Comparison of ENCODE assay signal across 8 mouse cellular contexts in genomic region chr17:69969816-69970750, GRCm38 (mm10). TPM values are rescaled to one million over a fixed set of nuclear protein-coding genes. Genes with fewer than 3 reads are reported as not detected.
DNase-seq lines count a peak whose midpoint lies in the region; ATAC-seq and TF ChIP-seq lines count a peak whose summit lies in the region.

No protein-coding gene starts in this region.

- no peak overlapping the region for H3K27ac ChIP-seq in lung, embryonic 16.5 days (ENCODE audit: low read length)
- H3K27ac ChIP-seq in cerebellum, adult 2 months (ENCODE audit: insufficient read depth, low read length): peak overlapping the region; percentile 97
- peak overlapping the region; percentile 95 for H3K27ac ChIP-seq in forebrain, postnatal 0 days (ENCODE audit: low read depth, low read length)
- H3K27ac ChIP-seq in neural tube, embryonic 14.5 days (ENCODE audit: low read depth, low read length): peak overlapping the region; percentile 86

- H3K4me1 ChIP-seq in lung, embryonic 16.5 days (replicated peaks; ENCODE audit: control insufficient read depth, insufficient read depth, low read length): peaks cover 7% of the 10 kb centered on the region
- H3K4me1 ChIP-seq in cerebellum, adult 2 months (ENCODE audit: control insufficient read depth, insufficient read depth, low read length): peaks cover 13% of the 10 kb centered on the region
- H3K4me1 ChIP-seq in forebrain, postnatal 0 days (ENCODE audit: insufficient read depth): no peaks in the 10 kb centered on the region
- no peaks in the 10 kb centered on the region for H3K4me1 ChIP-seq in neural tube, embryonic 14.5 days (ENCODE audit: control insufficient read depth, insufficient read depth, low read length)

- intact Hi-C loops in left cerebral cortex, postnatal 36 days (cut with DNase I): loop anchor here (5.0 to 10.0 kb wide), 4 partner anchors 198 to 375 kb away; no protein-coding TSS in a partner anchor

- DNase-seq in lung, postnatal 14 days: no peak
- peak; percentile 60 to 67 for DNase-seq in cerebellum, adult 2 months
- DNase-seq in forebrain, postnatal 0 days: peak; percentile 66
- DNase-seq in left cerebral cortex, postnatal 36 days (ENCODE audit: low spot score in 2 of 2): peak; percentile 43 to 46
- no peak for DNase-seq in spleen, adult 18-20 months
- no peak for DNase-seq in spleen, postnatal 14 days (ENCODE audit: low spot score in 2 of 2)

- H3K27me3 ChIP-seq in lung, embryonic 16.5 days (ENCODE audit: control insufficient read depth, insufficient read depth, low read depth, low read length): peaks cover 29% of the 10 kb centered on the region
- H3K27me3 ChIP-seq in cerebellum, adult 2 months (ENCODE audit: control insufficient read depth, insufficient read depth, low read length): no peaks in the 10 kb centered on the region
- H3K27me3 ChIP-seq in forebrain, postnatal 0 days (ENCODE audit: insufficient read depth, low read length): no peaks in the 10 kb centered on the region
- H3K27me3 ChIP-seq in neural tube, embryonic 14.5 days (ENCODE audit: control insufficient read depth, insufficient read depth, low read length): no peaks in the 10 kb centered on the region

- peak overlapping the region; percentile 96 for H3K4me2 ChIP-seq in lung, embryonic 16.5 days (ENCODE audit: low read depth, low read length)
- peak overlapping the region; percentile 71 for H3K4me2 ChIP-seq in forebrain, postnatal 0 days (ENCODE audit: low read depth)
- H3K4me2 ChIP-seq in neural tube, embryonic 14.5 days (ENCODE audit: low read depth, low read length): peak overlapping the region; percentile 57

- peak; percentile 15; the same call in 1 of the 2 replicates for ATAC-seq in lung, embryonic 16.5 days (ENCODE audit: low read depth)
- peak; percentile 42 for ATAC-seq in forebrain, postnatal 0 days
- ATAC-seq in neural tube, embryonic 14.5 days (ENCODE audit: low read depth): peak; percentile 48

- H3K9me3 ChIP-seq in lung, embryonic 16.5 days (ENCODE audit: control insufficient read depth, low read length): no peaks in the 10 kb centered on the region
- no peaks in the 10 kb centered on the region for H3K9me3 ChIP-seq in forebrain, postnatal 0 days (ENCODE audit: low read length)
- no peaks in the 10 kb centered on the region for H3K9me3 ChIP-seq in neural tube, embryonic 14.5 days (ENCODE audit: control insufficient read depth, low read length)

- peak overlapping the region; percentile 55 for H3K4me3 ChIP-seq in lung, embryonic 16.5 days (ENCODE audit: low read length)
- H3K4me3 ChIP-seq in cerebellum, adult 2 months (replicated peaks; ENCODE audit: insufficient read depth, low read depth, low read length): peak overlapping the region; percentile 83
- peak overlapping the region; percentile 85 for H3K4me3 ChIP-seq in forebrain, postnatal 0 days (ENCODE audit: low read depth, low read length)
- peak overlapping the region; percentile 77 for H3K4me3 ChIP-seq in neural tube, embryonic 14.5 days (ENCODE audit: low read depth, low read length)

- no peaks in the 10 kb centered on the region for H3K36me3 ChIP-seq in lung, embryonic 16.5 days (ENCODE audit: control insufficient read depth, insufficient read depth, low read length)
- no peaks in the 10 kb centered on the region for H3K36me3 ChIP-seq in forebrain, postnatal 0 days (ENCODE audit: insufficient read depth)
- H3K36me3 ChIP-seq in neural tube, embryonic 14.5 days (ENCODE audit: control insufficient read depth, insufficient read depth, low read length): no peaks in the 10 kb centered on the region

- WGBS in lung, embryonic 16.5 days: 2% methylated on average over 43 of the region's 43 CpGs
- under 1% methylated on average over 43 of the region's 43 CpGs for WGBS in cerebellum, adult 2 months
- 1% methylated on average over 43 of the region's 43 CpGs for WGBS in forebrain, postnatal 0 days
- WGBS in neural tube, embryonic 14.5 days: 1% methylated on average over 43 of the region's 43 CpGs

- H3K9ac ChIP-seq in lung, embryonic 16.5 days (ENCODE audit: low read length): no peak overlapping the region; the same call in 1 of the 2 replicates
- peak overlapping the region; percentile 95 for H3K9ac ChIP-seq in forebrain, postnatal 0 days
- peak overlapping the region; percentile 87 for H3K9ac ChIP-seq in neural tube, embryonic 14.5 days (replicated peaks; ENCODE audit: low read depth, low read length)

- 0 out of 2 replicates have a peak, but pooled peaks have one; percentile 11 for TF ChIP-seq CTCF in cerebellum, adult 2 months (IDR thresholded peaks at IDR 0.05; ENCODE audit: borderline replicate concordance, insufficient read depth, low read depth, low read length)
- TF ChIP-seq CTCF in forebrain, postnatal 0 days (IDR thresholded peaks at IDR 0.05; ENCODE audit: low read depth): peak; percentile 6; the same call in 1 of the 2 replicates

- no peak for TF ChIP-seq POLR2A in cerebellum, adult 2 months (IDR thresholded peaks at IDR 0.05; ENCODE audit: borderline replicate concordance, insufficient read depth, low read length)

RNA-seq across cellular contexts. Expression of gene Dlgap1, which starts 1.2 kb away (rescaled TPM):
- 0.70 TPM in 2 replicates for polyA plus RNA-seq in lung, embryonic 16.5 days (2015; fragmentation: Nextera tagmentation; extraction: Ambion mirVana)
- 172 and 190 TPM in 2 replicates for polyA plus RNA-seq in cerebellum, adult 2 months (2012; rRNA removed)
- total RNA-seq in forebrain, postnatal 0 days (2014; rRNA removed): 93.6 and 105 TPM in 2 replicates
- polyA plus RNA-seq in forebrain, postnatal 0 days (2015; fragmentation: Nextera tagmentation; extraction: Ambion mirVana): 33.2 and 44.8 TPM in 2 replicates
- 100 to 1,000 TPM; 466 to 468 TPM for total RNA-seq in left cerebral cortex, postnatal 36 days (2021)
- 39.7 and 51.0 TPM in 2 replicates for polyA plus RNA-seq in neural tube, embryonic 14.5 days (2014; fragmentation: Nextera tagmentation; extraction: Ambion mirVana)

Comparison
In these comparisons a context has a peak if more than half of its experiments do, and no peak if none do; other contexts are left out.
1. DNase-seq: peak in cerebellum, adult 2 months (2 of 2), forebrain, postnatal 0 days (single experiment) and left cerebral cortex, postnatal 36 days (2 of 2); none in lung, postnatal 14 days (single experiment), spleen, adult 18-20 months (0 of 2) and spleen, postnatal 14 days (0 of 2).
2. RNA of gene Dlgap1, which starts 1.2 kb away (polyA plus RNA-seq): 172 to 190 TPM in cerebellum, adult 2 months, 39.7 to 51.0 TPM in neural tube, embryonic 14.5 days and 33.2 to 44.8 TPM in forebrain, postnatal 0 days; 0.70 TPM in lung, embryonic 16.5 days; every median in the first group is over 10 times any median in the second.
3. Peak in every context shown above with its lines, with median percentiles within 50 percentile points of each other: ATAC-seq, H3K4me2 ChIP-seq and H3K4me3 ChIP-seq.